Mouse (Mus musculus): ENCODE data around the gene Trp53i13.

Gene Trp53i13

GRCm38 (mm10) chr11:77508068-77509021 is 7.4 kb downstream of the Trp53i13 start:
- no peak for DNase-seq (ENCODE audit: low spot score)

GRCm38 (mm10) chr11:77507426-77507825 is 8.4 kb downstream of the Trp53i13 start:
- DNase-seq (ENCODE audit: low spot score) = no peak

DNA sequence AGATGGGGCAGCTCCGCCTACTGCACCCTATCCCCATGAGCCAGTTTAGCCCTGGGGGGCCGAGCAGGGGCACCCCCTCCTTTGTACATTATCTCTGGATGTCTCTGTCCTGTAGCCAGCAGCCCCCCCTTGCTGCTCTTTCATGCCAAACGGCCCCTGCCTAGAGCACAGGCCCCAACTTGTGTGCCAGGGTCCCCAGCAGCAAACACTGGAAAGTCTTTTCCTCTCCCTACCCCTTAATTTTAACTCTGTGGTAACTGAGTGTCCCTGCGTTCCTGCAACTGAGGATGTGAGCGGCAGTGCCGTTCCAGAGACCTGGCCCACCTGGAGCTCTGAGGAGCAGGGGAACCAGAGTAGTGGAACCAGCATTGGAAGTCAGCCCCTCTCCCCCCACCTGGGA is 8.8 kb downstream of the Trp53i13 start:
- DNase-seq (ENCODE audit: low spot score) = no peak

GRCm38 (mm10) chr11:77506273-77506672 is 9.5 kb downstream of the Trp53i13 start:
- no peak for DNase-seq (ENCODE audit: low spot score)

DNA sequence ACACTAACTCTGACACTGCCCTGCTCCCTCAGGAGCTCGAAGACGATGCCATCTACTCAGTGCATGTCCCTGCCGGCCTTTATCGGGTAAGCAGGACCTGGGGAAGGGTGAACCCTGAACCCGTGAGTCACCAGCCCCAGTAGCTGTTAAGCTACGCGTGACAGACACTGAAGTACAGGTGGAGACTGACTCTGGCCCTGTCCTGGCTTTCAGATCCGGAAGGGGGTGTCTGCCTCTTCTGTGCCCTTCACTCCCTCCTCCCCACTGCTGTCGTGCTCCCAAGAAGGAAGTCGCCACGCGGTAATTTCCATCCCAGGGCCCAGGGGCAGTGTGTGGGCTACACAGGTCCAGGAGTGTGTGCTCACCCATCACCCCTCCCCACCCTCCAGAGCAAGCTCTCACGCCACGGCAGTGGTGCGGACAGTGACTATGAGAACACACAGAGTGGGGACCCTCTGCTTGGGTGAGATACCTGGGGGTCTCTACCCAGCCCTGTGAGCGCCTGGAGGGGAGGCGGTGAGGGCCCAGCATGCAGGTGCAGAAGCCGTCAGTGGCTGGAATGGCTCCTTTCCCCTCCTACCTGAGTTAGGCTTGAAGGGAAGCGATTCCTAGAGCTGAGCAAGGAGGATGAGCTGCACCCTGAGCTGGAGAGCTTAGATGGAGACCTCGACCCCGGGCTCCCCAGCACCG is 10.3 kb downstream of the Trp53i13 start:
- DNase-seq (ENCODE audit: low spot score) = no peak

- DNase-seq (ENCODE audit: low spot score) = no peak
Measured at GRCm38 (mm10) chr11:77504377-77504776, 11.4 kb downstream of the Trp53i13 start.

DNA sequence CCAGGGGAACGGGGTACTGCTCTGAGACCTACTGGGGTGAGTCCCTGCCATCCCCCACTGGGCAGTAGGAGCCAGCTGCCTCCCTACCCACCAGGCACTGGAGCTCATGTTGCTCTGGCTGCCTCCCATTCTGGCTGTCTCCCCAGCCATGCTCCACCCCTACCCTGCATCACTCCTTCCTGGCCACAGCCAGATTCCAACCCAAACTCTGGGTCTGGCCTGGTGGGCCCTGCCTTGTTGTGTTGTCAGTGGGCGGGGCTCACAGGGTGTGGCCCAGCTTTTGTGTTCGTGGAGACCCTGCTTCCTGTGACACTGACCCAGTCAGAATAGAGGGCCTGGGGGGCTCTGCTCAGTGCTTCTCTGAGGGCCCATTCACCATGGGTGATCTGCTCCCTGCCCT is 12.3 kb downstream of the Trp53i13 start:
- no peak for DNase-seq (ENCODE audit: low spot score)

- no peak for DNase-seq (ENCODE audit: low spot score)
Measured at GRCm38 (mm10) chr11:77502481-77502880, 13.3 kb downstream of the Trp53i13 start.

- no peak for DNase-seq (ENCODE audit: low spot score)
Measured at GRCm38 (mm10) chr11:77501971-77502370, 13.8 kb downstream of the Trp53i13 start.

GRCm38 (mm10) chr11:77501392-77501791 is 14.4 kb downstream of the Trp53i13 start:
- no peak for DNase-seq (ENCODE audit: low spot score)

DNA sequence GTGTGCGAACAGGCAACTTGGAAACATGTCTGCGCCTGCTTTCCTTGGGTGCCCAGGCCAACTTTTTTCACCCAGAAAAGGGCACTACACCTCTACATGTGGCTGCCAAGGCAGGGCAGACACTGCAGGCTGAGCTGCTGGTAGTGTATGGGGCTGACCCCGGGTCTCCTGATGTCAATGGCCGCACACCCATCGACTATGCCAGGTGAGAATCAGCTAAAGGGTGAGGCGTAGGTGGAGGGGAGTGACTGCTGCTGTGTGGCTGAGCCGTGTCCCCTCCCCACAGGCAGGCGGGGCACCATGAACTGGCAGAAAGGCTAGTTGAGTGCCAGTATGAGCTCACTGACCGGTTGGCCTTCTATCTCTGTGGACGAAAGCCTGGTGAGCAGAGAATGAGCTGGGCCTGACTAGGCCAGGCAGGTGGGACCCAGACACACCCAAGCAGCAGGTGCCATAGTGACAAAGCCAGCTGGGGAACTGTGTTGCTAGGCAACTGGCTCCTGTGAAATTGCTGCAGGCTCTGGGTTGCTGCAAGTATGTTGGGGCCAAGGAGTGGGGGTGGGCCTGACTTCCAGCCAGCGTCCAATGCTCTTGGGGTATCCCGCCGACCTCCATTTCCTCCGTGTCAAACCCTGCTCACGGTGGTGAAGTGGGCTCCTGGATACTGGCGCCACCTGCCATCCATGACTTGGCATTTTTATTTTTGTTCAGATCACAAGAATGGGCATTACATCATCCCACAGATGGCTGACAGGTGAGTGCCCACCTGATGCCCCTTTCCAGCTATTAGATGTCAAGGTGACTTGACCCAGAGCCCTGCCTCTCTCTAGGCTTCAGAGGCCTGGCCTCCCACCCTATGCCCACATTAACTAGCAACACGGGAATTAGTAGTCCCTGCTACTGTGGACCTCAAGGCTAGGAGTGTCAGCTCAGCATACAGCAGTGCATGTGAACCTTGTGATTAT is 15.1 kb downstream of the Trp53i13 start:
- no peak for DNase-seq (ENCODE audit: low spot score)

DNA sequence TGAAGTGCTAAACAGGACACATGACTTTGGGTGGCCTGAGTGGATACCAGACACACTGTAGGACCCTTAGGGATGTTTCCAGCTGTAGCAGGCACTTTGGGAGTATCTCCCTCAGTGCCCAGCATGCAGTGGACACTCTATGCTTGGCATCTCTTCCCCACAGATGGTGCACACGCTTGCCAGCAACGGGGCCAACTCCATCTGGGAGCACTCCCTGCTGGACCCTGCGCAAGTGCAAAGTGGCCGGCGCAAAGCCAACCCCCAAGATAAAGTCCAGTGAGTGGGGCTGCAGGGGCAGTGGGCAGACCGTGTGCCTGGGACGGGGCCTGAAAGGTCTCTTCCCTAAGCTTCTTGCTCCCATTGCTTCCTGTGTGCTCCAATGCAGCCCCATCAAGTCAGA is 16.4 kb downstream of the Trp53i13 start:
- no peak for DNase-seq (ENCODE audit: low spot score)

DNA sequence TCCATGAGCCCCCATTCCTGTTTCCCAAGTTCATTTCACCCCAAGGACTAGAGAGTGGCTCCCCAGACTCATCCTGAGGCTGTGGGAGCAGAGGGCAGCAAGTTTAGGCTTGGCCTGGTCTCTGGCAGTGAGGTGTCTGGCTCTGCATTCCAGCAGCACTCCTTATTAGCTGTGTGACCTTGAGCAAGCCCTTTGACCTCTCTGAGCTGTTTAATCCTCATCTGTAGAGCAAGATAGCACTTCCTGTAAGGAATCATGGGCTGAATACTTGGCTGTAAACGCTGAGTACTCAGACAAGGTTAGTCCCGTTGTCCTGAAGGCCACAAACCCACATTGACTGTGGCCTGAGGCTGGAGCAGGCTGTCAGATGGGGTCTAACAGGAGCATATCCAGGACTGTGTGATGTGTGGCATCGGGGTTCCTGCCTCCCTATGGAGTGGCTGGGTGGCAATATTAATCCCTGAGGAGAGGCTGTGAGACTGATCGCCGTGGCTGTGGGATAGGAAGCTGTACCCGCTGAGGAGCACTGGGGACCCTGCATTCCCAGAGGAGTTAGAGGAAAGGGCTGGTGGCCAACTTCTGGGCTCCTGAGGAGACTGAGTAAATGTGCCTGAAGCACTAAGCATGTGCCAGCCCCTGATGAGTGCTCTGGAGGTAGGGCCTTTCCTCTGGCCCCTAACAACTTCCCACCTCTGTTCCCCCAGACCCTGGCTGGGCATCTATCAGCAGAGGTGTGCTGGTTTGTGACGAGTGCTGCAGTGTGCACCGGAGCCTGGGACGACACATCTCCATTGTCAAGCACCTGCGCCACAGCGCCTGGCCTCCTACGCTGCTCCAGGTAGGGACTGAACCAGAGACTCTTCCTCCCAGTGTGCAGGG is 17.3 kb downstream of the Trp53i13 start:
- no peak for DNase-seq (ENCODE audit: low spot score)

DNA sequence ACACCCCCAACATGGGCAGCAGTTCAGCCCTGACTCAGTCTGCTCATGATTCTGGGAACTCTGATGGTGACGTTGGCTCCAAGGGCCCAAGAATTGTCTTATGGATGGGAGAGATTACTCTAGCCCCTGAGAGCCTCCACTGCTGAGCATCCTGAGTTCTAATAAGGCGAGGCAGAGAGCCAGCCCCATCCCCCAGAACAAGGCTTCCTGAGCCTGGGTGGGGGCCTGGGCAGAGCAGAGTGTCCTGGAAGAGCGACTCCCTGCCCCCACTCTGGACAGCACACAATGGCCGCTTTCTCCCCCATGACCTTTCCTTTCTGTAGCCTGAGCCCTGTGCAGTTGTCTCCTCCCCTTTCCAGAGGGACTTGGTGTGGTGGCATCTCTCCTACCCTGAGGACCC is 17.9 kb downstream of the Trp53i13 start:
- no peak for DNase-seq (ENCODE audit: low spot score)

DNA sequence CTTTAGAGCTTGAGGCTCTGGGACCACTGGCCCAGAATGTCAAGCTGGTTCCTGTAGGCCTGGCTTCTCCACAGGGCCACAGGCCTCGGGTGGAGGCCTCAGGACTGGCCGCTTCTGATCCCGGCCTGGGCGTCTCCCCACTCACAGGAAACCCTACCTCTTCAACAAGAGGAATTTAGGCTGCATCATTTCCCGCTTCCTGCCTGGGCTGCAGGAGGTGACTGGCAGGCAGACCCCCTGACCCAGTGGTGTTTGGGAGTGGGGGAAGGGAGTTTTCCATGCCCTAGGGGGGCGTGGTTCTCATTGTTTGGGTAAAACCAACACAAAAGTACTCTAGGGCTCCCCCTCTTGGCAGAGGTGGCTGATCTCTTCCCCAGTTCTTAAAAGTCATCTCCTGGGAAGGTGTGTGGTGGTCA is 18.4 kb downstream of the Trp53i13 start:
- no peak for DNase-seq (ENCODE audit: low spot score)

- DNase-seq (ENCODE audit: low spot score) = no peak
Measured at GRCm38 (mm10) chr11:77495507-77495906, 20.3 kb downstream of the Trp53i13 start.

- no peak for DNase-seq (ENCODE audit: low spot score)
Measured at GRCm38 (mm10) chr11:77494782-77495181, 21.0 kb downstream of the Trp53i13 start.

GRCm38 (mm10) chr11:77494344-77494676 is 21.5 kb downstream of the Trp53i13 start:
- no peak for DNase-seq (ENCODE audit: low spot score)

DNA sequence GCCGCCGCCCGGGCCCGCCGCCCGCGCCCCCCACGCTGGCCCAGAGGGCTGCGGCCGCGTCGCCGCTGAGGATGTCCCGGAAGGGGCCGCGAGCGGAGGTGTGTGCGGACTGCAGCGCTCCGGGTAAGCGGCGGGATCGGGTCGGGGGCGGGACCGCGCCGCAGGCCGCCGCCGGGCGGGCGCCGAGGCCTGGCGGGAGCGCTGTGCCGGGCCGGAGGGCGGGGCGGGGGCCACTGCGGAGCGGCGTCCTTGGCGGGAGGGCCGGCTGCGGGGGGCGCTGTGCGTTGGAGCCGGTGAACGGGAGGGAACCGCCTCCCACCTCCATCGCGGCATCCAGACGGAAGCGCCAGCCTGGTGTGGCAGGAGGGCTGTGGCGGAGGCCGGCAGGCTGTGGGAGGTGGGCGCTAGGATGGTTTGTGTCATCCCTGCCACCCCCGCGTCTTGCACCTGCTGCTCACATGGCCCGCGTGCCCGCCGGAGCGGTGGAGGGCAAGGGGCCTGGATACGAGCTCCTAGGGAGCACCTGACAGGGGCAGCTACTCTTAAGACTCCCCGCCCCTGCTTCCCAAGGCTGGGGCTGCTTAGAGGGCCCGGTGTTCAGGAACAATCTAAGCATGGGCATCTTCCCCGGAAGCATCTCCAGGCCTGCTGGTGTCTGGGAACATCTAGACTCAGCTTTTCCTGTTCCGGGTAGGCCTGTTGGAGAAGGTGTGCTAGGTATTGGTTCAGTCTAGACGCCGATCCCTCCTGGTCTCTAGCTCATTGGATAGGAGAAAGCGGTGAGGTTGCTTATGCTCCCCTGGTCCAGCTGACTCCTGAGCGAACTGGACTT is 22.1 kb downstream of the Trp53i13 start, which contains the start of gene Git1:
TSS of gene Git1 (plus strand) at position 51 of the 832 bp plus-strand sequence.
- DNase-seq (ENCODE audit: low spot score) = no peak

DNA sequence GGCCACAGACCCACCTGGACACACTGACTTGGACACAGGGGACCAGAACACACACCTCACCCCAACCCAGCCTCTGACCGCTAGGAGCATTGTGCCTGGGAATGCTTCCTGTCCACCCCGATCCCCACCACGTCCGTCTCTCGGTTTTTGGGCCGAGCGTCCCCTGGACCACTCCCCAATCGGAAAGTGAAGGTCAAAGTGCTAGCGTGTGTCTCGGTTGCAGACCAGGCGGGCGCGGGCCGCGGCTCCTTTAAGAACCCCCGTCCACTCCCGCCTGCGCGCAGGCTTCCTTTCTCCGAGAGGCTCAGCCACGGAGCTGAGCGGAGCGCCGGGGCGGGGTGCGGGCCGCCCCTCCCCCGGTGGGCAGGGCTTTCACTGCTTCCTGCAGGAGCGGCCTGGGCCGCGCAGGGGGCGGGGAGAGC is 22.9 kb downstream of the Trp53i13 start:
- DNase-seq (ENCODE audit: low spot score) = no peak

Data from ovary, postnatal 10 days (tissue).